Mouse (Mus musculus) mouse embryonic stem cell (cell line): ENCODE measurements around the gene Otop1.

Experiments
- in situ Hi-C, 2 experiments: fragments of 300-500 bp; cut with MboI; formaldehyde crosslinking; loops; 1 replicate in 1 of 2; 3 replicates in 1 of 2; pipeline ENCODE4 v1.14.3; 2019 to 2020; ENCODE audit warnings: low sequenced_read_pairs in 2 of 2, low pct_unique_long_range_greater_than_20kb in 1 of 2, mixed read lengths in 1 of 2; ENCODE audit not compliant: unreplicated experiment in 1 of 2

The Otop1 gene

GRCm38 (mm10) chr5:38275771-38276170 lies at the start of gene Otop1:
Gene Otop1 (plus strand): TSS chr5:38275972.
- in situ Hi-C loops, result no loop called here

GRCm38 (mm10) chr5:38235422-38235821 lies 40.4 kb upstream of the Otop1 start:
- in situ Hi-C loops, result no loop called here

- in situ Hi-C loops, result no loop called here
These were observed 39.1 kb upstream of the Otop1 start for GRCm38 (mm10) chr5:38236627-38237026.

- in situ Hi-C loops, result no loop called here
These were observed 34.9 kb upstream of the Otop1 start for GRCm38 (mm10) chr5:38240727-38241472.

- in situ Hi-C loops, result no loop called here
These were observed 34.3 kb upstream of the Otop1 start for GRCm38 (mm10) chr5:38241473-38241834.

- in situ Hi-C loops, result no loop called here
These were observed 33.8 kb upstream of the Otop1 start for GRCm38 (mm10) chr5:38241966-38242365.

GRCm38 (mm10) chr5:38255195-38255594 lies 20.6 kb upstream of the Otop1 start:
- in situ Hi-C loops, result no loop called here

- in situ Hi-C loops, result no loop called here
These were observed 20.1 kb upstream of the Otop1 start for GRCm38 (mm10) chr5:38255644-38256043.

GRCm38 (mm10) chr5:38256551-38256950 lies 19.2 kb upstream of the Otop1 start:
- in situ Hi-C loops, result no loop called here

- in situ Hi-C loops, result no loop called here
These were observed 17.6 kb upstream of the Otop1 start for GRCm38 (mm10) chr5:38258034-38258772.

- in situ Hi-C loops, result no loop called here
These were observed 17.0 kb upstream of the Otop1 start for GRCm38 (mm10) chr5:38258773-38259146.

- in situ Hi-C loops, result no loop called here
These were observed 16.2 kb upstream of the Otop1 start for GRCm38 (mm10) chr5:38259455-38260106.

- in situ Hi-C loops, result no loop called here
These were observed 15.6 kb upstream of the Otop1 start, which contains the start of gene Tmem128 for GRCm38 (mm10) chr5:38260107-38260682. Gene Tmem128 (plus strand): TSS chr5:38260185.

- in situ Hi-C loops, result no loop called here
These were observed 4.8 kb upstream of the Otop1 start for GRCm38 (mm10) chr5:38270942-38271341.

- in situ Hi-C loops, result no loop called here
These were observed 1.9 kb upstream of the Otop1 start for GRCm38 (mm10) chr5:38273831-38274230.

- in situ Hi-C loops, result no loop called here
These were observed 679 bp downstream of the Otop1 start for GRCm38 (mm10) chr5:38276451-38276850.

GRCm38 (mm10) chr5:38277098-38277866 lies 1.5 kb downstream of the Otop1 start:
- in situ Hi-C loops, result no loop called here

- in situ Hi-C loops, result no loop called here
These were observed 2.3 kb downstream of the Otop1 start for GRCm38 (mm10) chr5:38277936-38278600.
